Mouse (Mus musculus) embryonic facial prominence, embryonic 13.5 days (tissue): ENCODE measurements around the gene Apoa4. TPM values are rescaled to one million over a fixed set of nuclear protein-coding genes. Genes with fewer than 3 reads are reported as not detected.

ENCODE experiments used
- ATAC-seq: fragments of 200-750 bp; cut with Nextera tagmentation; 2 replicates; pipeline ENCODE4 v1.8.0; 2017; ENCODE audit warnings: low read depth; ENCODE audit not compliant: insufficient number of reproducible peaks, insufficient read depth, low FRiP score, low TSS enrichment
- H3K27ac ChIP-seq: fragments of 300-500 bp; sonication (generic); 2 replicates; pipeline ENCODE4 v1.5.1; 2015; ENCODE audit warnings: moderate library complexity, mild to moderate bottlenecking, inconsistent platforms
- H3K27me3 ChIP-seq: fragments of 300-500 bp; sonication (generic); 2 replicates; pipeline ENCODE4 v1.6.1; 2015; ENCODE audit warnings: mild to moderate bottlenecking, inconsistent platforms
- H3K36me3 ChIP-seq: fragments of 300-500 bp; sonication (generic); 2 replicates; pipeline ENCODE4 v1.6.1; 2015; ENCODE audit warnings: mild to moderate bottlenecking, inconsistent platforms
- H3K4me1 ChIP-seq: fragments of 300-500 bp; sonication (generic); 2 replicates; pipeline ENCODE4 v1.6.1; 2015; ENCODE audit warnings: inconsistent platforms
- H3K4me2 ChIP-seq: fragments of 300-500 bp; sonication (generic); 2 replicates; pipeline ENCODE4 v1.6.1; 2015; ENCODE audit warnings: moderate library complexity, mild to moderate bottlenecking, inconsistent platforms
- H3K4me3 ChIP-seq: fragments of 300-500 bp; sonication (generic); 2 replicates; pipeline ENCODE4 v1.5.1; 2015; ENCODE audit warnings: mild to moderate bottlenecking, inconsistent platforms
- H3K9ac ChIP-seq: fragments of 300-500 bp; sonication (generic); 2 replicates; pipeline ENCODE4 v1.6.1; 2015; ENCODE audit warnings: mild to moderate bottlenecking, inconsistent platforms
- H3K9me3 ChIP-seq: fragments of 300-500 bp; sonication (generic); 2 replicates; pipeline ENCODE4 v1.6.1; 2016; ENCODE audit warnings: inconsistent platforms
- WGBS: fragments of 180-500 bp; shearing (Covaris S2); methylation state at CpG from one replicate; pipeline ENCODE4 v1.1.7; 2015; ENCODE audit warnings: mixed read lengths; 5-methylcytosine and 5-hydroxymethylcytosine counted together
- polyA plus RNA-seq: library from polyadenylated mRNA; unstranded; fragments of >200 nt; fragmentation: Nextera tagmentation; extraction: Ambion mirVana; gene quantifications from 2 replicates; pipeline ENCODE4 v1.2.1, GENCODE M21; 2015

The Apoa4 gene
- polyA plus RNA-seq, 1 experiment from 2014 or later: not detected

GRCm38 (mm10) chr9:46210473-46210872 is 30.0 kb upstream of the Apoa4 start:
- H3K4me2 ChIP-seq: no peak overlapping the region
- no peak overlapping the region for H3K4me3 ChIP-seq
- 89% methylated on average over 12 of the region's 12 CpGs for WGBS
- no peak for ATAC-seq
- peaks cover 67% of the 10 kb centered on the region for H3K36me3 ChIP-seq
- H3K9ac ChIP-seq: no peak overlapping the region
- H3K27me3 ChIP-seq: no peaks in the 10 kb centered on the region
- H3K4me1 ChIP-seq: peaks cover 19% of the 10 kb centered on the region
- no peak overlapping the region for H3K27ac ChIP-seq
- H3K9me3 ChIP-seq: no peaks in the 10 kb centered on the region

GRCm38 (mm10) chr9:46214276-46214675 is 26.2 kb upstream of the Apoa4 start:
- 93% methylated on average over 4 of the region's 4 CpGs for WGBS
- H3K36me3 ChIP-seq: peaks cover 57% of the 10 kb centered on the region

GRCm38 (mm10) chr9:46214946-46215337 is 25.6 kb upstream of the Apoa4 start:
- 91% methylated on average over 10 of the region's 10 CpGs for WGBS
- H3K27ac ChIP-seq: no peak overlapping the region
- H3K9ac ChIP-seq: no peak overlapping the region
- ATAC-seq: no peak
- no peak overlapping the region for H3K4me2 ChIP-seq
- no peak overlapping the region for H3K4me3 ChIP-seq
- H3K4me1 ChIP-seq: no peaks in the 10 kb centered on the region
- H3K36me3 ChIP-seq: peaks cover 59% of the 10 kb centered on the region
- H3K27me3 ChIP-seq: no peaks in the 10 kb centered on the region
- H3K9me3 ChIP-seq: no peaks in the 10 kb centered on the region

More at GRCm38 (mm10) chr9:46214276-46214675, 26.2 kb upstream of the Apoa4 start:
- no peak overlapping the region for H3K4me3 ChIP-seq
- no peak overlapping the region for H3K9ac ChIP-seq
- no peak overlapping the region for H3K4me2 ChIP-seq
- ATAC-seq: no peak
- no peak overlapping the region for H3K27ac ChIP-seq
- no peaks in the 10 kb centered on the region for H3K9me3 ChIP-seq
- H3K4me1 ChIP-seq: no peaks in the 10 kb centered on the region
- no peaks in the 10 kb centered on the region for H3K27me3 ChIP-seq

GRCm38 (mm10) chr9:46215338-46216322 is 24.9 kb upstream of the Apoa4 start:
- no peaks in the 10 kb centered on the region for H3K27me3 ChIP-seq
- 84% methylated on average over 11 of the region's 11 CpGs for WGBS
- H3K9ac ChIP-seq: no peak overlapping the region
- H3K9me3 ChIP-seq: no peaks in the 10 kb centered on the region
- ATAC-seq: no peak
- no peak overlapping the region for H3K27ac ChIP-seq
- no peaks in the 10 kb centered on the region for H3K4me1 ChIP-seq
- peaks cover 59% of the 10 kb centered on the region for H3K36me3 ChIP-seq
- H3K4me3 ChIP-seq: no peak overlapping the region
- no peak overlapping the region for H3K4me2 ChIP-seq

- Histone ChIP-seq H3K9me3 (no peaks in the 10 kb centered on the region), H3K36me3 (peaks cover 60% of the 10 kb centered on the region), H3K4me1 (no peaks in the 10 kb centered on the region), H3K27ac (no peak overlapping the region), H3K9ac (no peak overlapping the region), H3K4me2 (no peak overlapping the region), H3K27me3 (no peaks in the 10 kb centered on the region), H3K4me3 (no peak overlapping the region)
- ATAC-seq: no peak
- WGBS: 95% methylated on average over 13 of the region's 13 CpGs
Observed at GRCm38 (mm10) chr9:46216744-46217470, 23.6 kb upstream of the Apoa4 start.

- no peak for ATAC-seq
- no peaks in the 10 kb centered on the region for H3K27me3 ChIP-seq
Observed at GRCm38 (mm10) chr9:46218176-46218575, 22.3 kb upstream of the Apoa4 start.

GRCm38 (mm10) chr9:46223090-46223489 is 17.4 kb upstream of the Apoa4 start:
- Histone ChIP-seq H3K9me3 (no peaks in the 10 kb centered on the region), H3K9ac (no peak overlapping the region), H3K27ac (no peak overlapping the region), H3K4me2 (no peak overlapping the region), H3K36me3 (peaks cover 50% of the 10 kb centered on the region), H3K4me1 (no peaks in the 10 kb centered on the region), H3K27me3 (no peaks in the 10 kb centered on the region), H3K4me3 (no peak overlapping the region)
- ATAC-seq: no peak
- 85% methylated on average over 6 of the region's 6 CpGs for WGBS

More at GRCm38 (mm10) chr9:46218176-46218575, 22.3 kb upstream of the Apoa4 start:
- 77% methylated on average over 9 of the region's 9 CpGs for WGBS
- H3K27ac ChIP-seq: no peak overlapping the region
- no peaks in the 10 kb centered on the region for H3K9me3 ChIP-seq
- H3K4me3 ChIP-seq: no peak overlapping the region
- no peaks in the 10 kb centered on the region for H3K4me1 ChIP-seq
- no peak overlapping the region for H3K9ac ChIP-seq
- H3K36me3 ChIP-seq: peaks cover 61% of the 10 kb centered on the region
- no peak overlapping the region for H3K4me2 ChIP-seq

- Histone ChIP-seq H3K36me3 (peaks cover 45% of the 10 kb centered on the region), H3K4me3 (no peak overlapping the region), H3K27ac (no peak overlapping the region), H3K9ac (no peak overlapping the region), H3K27me3 (peaks cover 9% of the 10 kb centered on the region), H3K9me3 (no peaks in the 10 kb centered on the region), H3K4me2 (no peak overlapping the region), H3K4me1 (no peaks in the 10 kb centered on the region)
- no peak for ATAC-seq
- WGBS: 86% methylated on average over 3 of the region's 3 CpGs
Observed at GRCm38 (mm10) chr9:46224101-46224500, 16.4 kb upstream of the Apoa4 start.

- H3K9me3 ChIP-seq: no peaks in the 10 kb centered on the region
Observed at GRCm38 (mm10) chr9:46224945-46225660, 15.4 kb upstream of the Apoa4 start.

GRCm38 (mm10) chr9:46227064-46227614 is 13.4 kb upstream of the Apoa4 start:
- peaks cover 14% of the 10 kb centered on the region for H3K36me3 ChIP-seq
- no peak overlapping the region for H3K9ac ChIP-seq
- H3K27ac ChIP-seq: no peak overlapping the region
- 86% methylated on average over 3 of the region's 3 CpGs for WGBS
- ATAC-seq: no peak
- H3K9me3 ChIP-seq: no peaks in the 10 kb centered on the region
- H3K4me1 ChIP-seq: peaks cover 12% of the 10 kb centered on the region
- H3K27me3 ChIP-seq: peaks cover 11% of the 10 kb centered on the region
- H3K4me3 ChIP-seq: no peak overlapping the region
- H3K4me2 ChIP-seq: no peak overlapping the region

More at GRCm38 (mm10) chr9:46224945-46225660, 15.4 kb upstream of the Apoa4 start:
- Histone ChIP-seq H3K4me1 (peaks cover 6% of the 10 kb centered on the region; the same call in 1 of the 2 replicates), H3K27ac (no peak overlapping the region), H3K36me3 (peaks cover 35% of the 10 kb centered on the region), H3K4me3 (no peak overlapping the region), H3K27me3 (peaks cover 11% of the 10 kb centered on the region), H3K9ac (no peak overlapping the region), H3K4me2 (no peak overlapping the region)
- WGBS: 62% methylated on average over 5 of the region's 5 CpGs
- ATAC-seq: no peak

- Histone ChIP-seq H3K9ac (no peak within 1 kb of the TSS), H3K9me3 (no peaks in the 10 kb centered on the region), H3K4me2 (no peak within 1 kb of the TSS), H3K36me3 (peaks cover 2% of the 10 kb centered on the region; the same call in 1 of the 2 replicates), H3K27me3 (peaks cover 11% of the 10 kb centered on the region), H3K27ac (no peak within 1 kb of the TSS), H3K4me3 (no peak within 1 kb of the TSS), H3K4me1 (peaks cover 12% of the 10 kb centered on the region)
- 70% methylated on average over 9 of the region's 9 CpGs for WGBS
- ATAC-seq: no peak
Observed at GRCm38 (mm10) chr9:46228491-46228890, 12.0 kb upstream of the Apoa4 start, which contains the start of gene Apoa1. Apoa1 (plus strand) TSS chr9:46228580.
